Mouse (Mus musculus) retina, embryonic 14.5 days (tissue): ENCODE measurements around the gene Lsm14b.

Source experiments
- DNase-seq: peaks from one replicate; pipeline ENCODE4 v3.0.0-alpha.2; 2015; ENCODE audit warnings: low spot score

Gene Lsm14b

DNA sequence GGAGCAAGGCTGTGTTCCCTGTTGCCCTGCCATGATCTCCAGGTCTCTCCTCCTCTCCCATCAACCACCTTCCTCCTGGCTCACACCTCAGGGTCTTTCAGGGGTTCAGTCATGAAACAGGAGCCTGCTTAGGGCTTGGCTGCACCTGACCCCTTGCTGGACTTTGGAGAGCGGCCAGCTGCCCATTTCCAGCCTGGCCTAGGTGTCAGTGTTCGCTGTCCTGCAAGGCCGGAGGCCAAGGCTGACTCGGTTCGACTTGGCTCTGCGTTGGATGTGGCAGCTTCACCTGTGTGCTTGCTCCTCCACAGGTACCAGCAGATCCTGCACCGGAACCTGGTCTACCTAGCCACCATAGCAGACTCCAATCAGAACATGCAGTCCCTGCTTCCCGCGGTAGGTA is 28.2 kb downstream of the Lsm14b start:
- no peak for DNase-seq

DNA sequence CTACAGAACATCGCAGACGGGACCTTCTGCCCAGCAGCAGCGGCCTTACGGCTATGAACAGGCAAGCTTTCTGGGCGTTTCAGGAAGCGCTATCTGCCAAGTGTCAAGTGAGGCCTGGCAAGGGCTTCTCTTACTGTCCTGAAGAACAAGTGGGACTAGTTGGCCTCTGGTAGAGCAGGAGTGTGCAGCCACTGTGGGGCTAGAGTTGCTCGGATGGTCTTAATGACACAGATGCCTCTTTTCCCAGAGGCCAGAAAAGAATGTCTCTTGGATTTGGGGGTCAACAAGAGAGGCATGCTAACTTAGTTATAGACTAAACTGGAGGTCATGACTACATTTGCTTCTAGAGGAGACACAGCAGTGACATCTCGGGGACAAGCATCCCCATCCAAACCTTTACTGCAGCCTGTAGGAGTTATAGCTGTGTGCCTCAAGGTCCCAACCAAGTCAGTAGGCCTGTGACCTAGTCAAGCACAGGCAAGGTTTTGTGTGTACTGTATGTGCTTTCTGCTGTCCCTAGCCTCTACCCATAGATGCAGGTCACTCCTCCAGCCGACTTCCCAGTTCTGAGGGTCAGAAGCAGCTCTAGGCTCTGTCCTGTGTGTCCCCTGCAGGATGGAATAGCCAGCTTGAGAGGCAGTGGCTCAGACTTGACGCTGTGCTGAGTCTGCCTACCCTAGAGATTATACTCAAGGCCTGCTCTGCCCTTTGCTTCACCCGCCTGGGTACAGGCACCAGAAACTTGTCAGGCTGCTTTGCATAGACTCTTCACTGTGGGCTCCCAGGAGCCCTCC is 38.7 kb downstream of the Lsm14b start:
- DNase-seq: no peak

DNA sequence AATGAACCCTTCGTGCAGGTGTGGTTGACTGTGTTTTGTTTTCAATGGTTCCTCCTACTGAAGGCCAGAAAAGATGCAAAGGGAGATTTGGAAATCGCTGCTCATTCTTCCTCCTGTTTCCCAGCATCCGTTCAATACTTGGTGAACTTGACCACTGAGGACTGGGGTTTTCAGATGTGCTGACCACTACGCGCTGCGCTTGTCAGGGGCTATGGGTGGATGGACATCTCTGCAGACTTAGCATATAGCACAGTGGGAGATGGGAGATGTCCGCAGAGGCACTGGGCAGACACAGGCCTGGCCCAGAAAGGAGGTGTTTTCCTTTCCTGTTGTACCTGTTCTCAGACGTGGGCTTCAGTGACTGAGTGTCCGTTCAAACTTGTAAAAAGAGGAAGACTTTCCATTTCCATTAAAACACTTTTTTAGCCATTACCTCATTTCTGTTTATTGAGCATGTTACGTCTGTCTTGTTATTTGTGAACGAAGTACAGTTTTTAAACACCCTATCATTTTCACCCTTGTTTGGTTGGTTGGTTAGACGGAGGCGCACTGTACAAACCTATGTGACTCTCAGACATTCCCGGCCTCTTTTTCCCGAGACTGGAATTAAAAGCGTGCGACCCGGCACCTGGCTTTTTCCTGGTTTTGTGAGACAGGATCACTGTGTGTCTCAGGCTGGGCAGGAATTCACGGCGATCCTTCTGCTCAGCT is 45.1 kb downstream of the Lsm14b start:
- DNase-seq: no peak

DNA sequence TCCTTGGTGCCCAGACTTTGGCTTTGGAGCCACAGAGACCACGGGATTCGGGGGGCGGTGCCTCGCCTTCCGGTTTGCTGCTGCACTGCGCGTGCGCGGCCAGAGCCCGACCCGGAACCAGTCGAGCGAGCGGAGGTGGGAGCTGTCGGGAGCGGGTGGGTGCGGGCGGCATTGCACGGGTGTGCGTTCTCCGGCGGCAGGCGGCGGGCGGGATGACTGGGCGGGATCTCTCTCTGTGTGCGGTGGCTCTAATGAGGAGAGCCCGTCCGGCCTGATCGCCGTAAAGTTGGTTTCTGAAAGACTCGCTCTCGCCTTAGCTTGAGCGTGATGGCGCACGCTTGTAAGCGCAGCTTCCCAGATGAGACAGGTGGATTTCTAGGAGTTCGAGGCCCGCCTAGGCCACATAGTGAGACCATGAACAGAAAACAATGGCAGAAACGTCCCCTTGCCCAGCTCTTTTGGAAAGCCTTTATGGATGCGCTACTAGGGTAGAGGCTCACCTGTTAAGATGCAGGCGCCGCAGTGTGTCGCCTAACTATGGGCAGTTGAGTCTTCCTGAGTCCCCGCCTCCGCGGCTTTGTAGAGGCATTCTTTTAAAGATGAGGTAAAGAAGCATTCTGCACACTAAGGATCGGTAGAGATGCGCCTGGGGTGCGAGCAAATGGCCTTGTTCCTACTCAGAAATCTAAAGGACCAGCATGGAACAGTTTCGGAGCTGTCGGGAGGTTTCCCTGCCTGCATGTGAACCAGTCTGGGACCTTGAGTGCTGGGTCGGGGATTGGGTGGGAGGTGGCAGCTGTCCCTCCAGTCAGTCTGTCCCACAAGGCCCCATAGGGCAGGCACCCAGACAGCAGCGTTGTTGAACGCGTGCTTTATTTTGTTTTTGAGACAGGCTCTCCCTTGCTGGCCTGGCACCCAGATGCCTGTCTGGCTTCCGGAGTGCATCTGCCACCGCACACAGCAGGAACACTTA is 46.0 kb downstream of the Lsm14b start, which contains the start of gene Mtg2:
TSS of gene Mtg2 (plus strand) at position 108 of the 973 bp plus-strand sequence.
- peak; percentile 95 for DNase-seq

DNA sequence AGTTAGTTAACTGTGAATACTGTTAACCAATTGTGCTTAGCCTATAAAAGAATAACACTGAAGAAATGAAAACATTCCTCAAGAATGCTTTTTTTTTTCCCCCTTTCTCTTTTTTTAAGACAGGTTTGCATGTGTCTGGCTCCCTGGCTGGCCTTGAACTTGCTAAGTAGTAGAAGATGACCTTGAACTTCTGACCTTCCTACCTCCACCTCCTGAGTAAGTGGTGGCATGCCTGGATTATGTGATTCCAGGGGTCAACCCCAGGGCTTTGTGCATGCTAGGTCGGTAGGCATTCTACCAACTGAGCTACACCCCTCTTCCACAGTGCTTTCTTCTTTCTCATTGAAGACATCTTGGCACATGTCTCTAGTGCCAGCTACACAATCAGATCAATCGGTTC is 46.9 kb downstream of the Lsm14b start:
- no peak for DNase-seq

DNA sequence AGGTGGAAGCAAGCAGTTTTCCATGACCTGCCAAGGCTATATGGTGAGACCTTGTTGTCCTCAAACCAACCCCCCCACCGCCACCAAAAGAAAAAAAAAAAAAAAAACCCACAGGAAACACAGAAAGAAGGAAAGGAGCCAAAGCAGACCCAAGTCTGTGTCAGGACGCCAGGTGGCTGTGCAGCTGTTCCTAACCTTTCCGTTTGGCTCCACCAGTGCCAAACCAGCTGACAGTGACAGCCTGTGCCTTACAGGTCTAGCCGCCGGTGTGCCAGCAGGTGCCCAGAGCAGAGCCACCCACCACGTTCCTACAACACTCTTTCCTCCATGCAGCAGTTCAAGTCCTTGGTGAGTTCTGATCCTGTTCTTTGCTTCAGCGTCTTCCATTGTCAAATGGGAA is 48.1 kb downstream of the Lsm14b start:
- DNase-seq: no peak

DNA sequence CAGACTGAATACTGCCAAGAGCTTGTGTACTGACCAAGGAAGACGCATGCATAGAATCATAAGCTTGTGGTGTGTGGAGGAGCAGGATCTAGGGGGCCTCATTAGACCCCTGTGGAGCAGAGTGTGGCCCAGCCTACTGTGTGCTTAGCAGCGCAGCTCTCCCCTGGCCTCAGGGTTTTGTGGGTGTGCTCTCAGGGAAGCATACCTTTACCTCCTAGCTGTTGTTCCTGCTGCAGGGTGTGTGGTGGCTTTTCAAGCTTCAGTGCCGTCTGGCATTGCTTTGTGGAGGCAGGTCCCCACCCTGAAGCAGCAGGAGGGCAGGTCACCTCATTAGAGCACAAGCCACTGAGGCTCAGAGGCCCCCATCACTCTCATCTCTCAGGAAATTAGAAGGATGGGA is 52.8 kb downstream of the Lsm14b start:
- DNase-seq: no peak

DNA sequence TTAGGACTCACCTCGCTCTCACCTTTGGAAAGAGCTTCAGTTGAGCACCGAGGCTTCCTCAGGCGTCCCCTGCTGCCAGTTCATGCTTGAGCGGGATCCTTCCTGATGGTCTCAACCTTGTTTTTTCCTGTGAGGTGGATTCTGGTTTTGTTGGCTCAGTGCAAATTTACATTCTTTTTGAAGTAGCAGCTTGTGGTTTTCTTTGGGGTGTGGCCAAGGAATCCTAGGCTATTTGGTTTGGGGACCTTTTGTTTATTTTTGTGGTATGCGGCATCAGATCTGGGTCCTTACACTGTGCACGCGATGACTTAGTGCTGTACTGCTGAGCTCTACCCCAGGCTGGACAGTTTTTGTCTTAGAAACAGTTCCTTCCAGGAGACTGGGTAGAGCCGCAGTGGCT is 55.9 kb downstream of the Lsm14b start:
- no peak for DNase-seq

DNA sequence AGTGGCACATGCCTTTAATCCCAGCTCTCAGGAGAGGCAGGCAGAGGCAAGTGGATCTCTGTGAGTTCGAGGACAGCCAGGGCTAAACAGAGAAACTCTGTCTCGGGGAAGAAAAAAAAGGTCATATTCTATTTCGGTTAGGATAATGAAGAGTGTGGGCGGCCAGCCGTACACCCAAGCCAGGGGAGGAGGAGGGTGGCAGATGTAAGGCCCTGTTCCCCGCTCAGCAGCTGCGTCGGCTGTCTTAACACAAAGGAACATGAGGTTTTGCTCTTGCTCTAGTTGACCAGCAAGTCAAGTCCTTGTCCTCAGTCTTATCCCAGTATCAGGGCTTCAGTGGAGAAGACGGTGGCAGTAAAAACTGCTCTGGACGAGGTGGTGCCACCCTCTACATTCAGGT is 58.3 kb downstream of the Lsm14b start:
- DNase-seq: no peak

DNA sequence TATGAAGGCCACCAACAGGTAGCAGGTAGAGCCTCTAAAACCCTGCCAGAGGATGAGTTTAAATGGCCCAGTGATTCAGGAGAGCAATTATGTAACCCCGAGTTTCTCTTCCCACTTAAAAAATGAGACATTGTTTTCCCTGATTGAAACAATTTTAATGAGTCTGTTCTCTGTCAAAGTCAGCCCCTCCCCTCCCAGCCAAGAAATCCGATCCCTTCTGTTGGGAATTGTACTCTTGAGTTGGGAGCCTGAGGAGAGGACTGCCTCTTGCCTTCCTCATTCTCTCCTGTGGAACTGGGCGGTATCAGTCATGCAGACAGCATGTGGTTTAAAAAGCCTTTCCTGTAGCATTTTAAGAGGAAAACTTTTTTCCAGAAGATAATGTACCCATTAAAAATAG is 59.8 kb downstream of the Lsm14b start:
- no peak for DNase-seq
